Mouse (Mus musculus): ENCODE results near the gene 3100002H09Rik.

DNA sequence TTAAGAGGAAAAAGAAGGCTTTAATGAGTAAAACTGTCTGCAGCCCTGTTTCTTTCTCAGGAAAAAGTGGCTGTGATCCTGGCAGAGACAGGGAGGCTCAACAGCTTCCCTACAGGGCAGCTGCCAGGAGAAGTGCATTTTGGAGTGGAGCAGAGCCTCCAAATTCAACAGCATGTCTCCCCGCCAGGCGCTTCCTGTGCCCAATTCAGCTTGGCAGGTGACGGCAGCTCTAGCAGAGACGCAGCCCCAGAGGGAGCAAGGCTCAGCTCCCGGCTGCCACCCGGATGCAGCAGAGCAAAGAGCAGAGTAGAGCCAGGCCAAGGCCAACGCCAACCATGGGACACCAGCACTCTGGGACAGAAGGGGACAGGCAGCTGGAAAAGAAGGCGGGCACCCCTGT lies 3.4 kb downstream of the 3100002H09Rik start:
- no peak for TF ChIP-seq CTCF (IDR thresholded peaks at IDR 0.05; ENCODE audit: low read depth)
- no peak for TF ChIP-seq EP300 (optimal IDR thresholded peaks at IDR 0.05)
